8 mouse cellular contexts compared by ENCODE assay signal in the genomic region with DNA sequence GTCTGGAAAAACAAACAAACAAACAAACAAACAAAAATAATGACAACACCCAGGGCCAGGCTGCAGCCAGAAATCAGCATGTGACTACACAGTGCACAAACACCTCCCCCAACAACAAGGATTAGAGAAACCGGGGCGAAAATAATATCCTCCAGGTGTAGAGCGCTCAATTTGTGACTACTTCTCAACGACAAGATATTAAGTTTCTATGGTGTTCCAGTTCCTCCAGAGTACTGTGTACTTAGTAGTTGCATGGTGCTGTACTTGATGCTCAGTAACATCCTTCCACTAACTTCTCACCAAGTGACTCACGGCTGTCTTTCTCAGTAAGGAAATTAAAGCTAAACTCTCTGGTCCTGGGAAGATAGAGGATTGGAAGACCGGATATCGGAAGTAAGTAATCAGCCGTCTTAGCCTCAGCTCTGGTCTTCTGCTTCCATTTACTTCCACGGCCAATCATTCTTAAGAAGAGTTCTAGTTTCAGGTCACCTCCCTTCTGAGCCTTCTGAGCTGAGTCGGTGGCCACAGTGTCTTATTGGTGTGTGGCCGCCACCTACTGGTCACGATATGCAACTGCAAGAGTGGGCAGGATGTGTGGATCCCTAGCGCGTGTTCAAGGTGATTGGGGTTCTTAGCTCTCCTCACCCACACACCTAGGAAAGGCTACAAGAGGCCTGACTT. TPM values are rescaled to one million over a fixed set of nuclear protein-coding genes. Genes with fewer than 3 reads are reported as not detected.
DNase-seq lines count a peak whose midpoint lies in the region; ATAC-seq and TF ChIP-seq lines count a peak whose summit lies in the region.

No protein-coding gene starts in this region.

- H3K27ac ChIP-seq in forebrain, embryonic 16.5 days (ENCODE audit: low read length) = no peak overlapping the region
- no peak overlapping the region for H3K27ac ChIP-seq in layer of hippocampus, adult 2 months

- H3K4me2 ChIP-seq in forebrain, embryonic 16.5 days (ENCODE audit: low read length) = no peak overlapping the region

- H3K27me3 ChIP-seq in G1E (ENCODE audit: insufficient read depth, low read length) = no peaks in the 10 kb centered on the region
- H3K27me3 ChIP-seq in forebrain, embryonic 16.5 days (replicated peaks; ENCODE audit: control insufficient read depth, insufficient read depth, low read length) = 0 out of 2 replicates have a peak, but pooled peaks cover 2% of the 10 kb centered on the region

- peak; percentile 73 for DNase-seq in G1E (ENCODE audit: low spot score)
- peak; percentile 73 to 80 for DNase-seq in cerebellum, adult 18-20 months
- peak; percentile 76 to 77 for DNase-seq in heart, postnatal 36 days
- DNase-seq in layer of hippocampus, adult 2 months (ENCODE audit: low spot score in 2 of 2) = peak; percentile 73 to 80
- peak; percentile 64 for DNase-seq in lung, adult 2 months
- peak; percentile 71 for DNase-seq in testis, postnatal 14 days (ENCODE audit: low spot score)

- TF ChIP-seq POLR2A in lung, adult 2 months (IDR thresholded peaks at IDR 0.05; ENCODE audit: borderline replicate concordance, extremely low read depth, low read depth, low read length) = no peak

- TF ChIP-seq CTCF in G1E (IDR thresholded peaks at IDR 0.05; ENCODE audit: low read depth, low read length) = peak; percentile 100
- TF ChIP-seq CTCF in layer of hippocampus, adult 2 months (conservative IDR thresholded peaks at IDR 0.05) = peak; percentile 100; the same call in 1 of the 2 replicates
- peak; percentile 99 for TF ChIP-seq CTCF in lung, adult 2 months (IDR thresholded peaks at IDR 0.05; ENCODE audit: insufficient read depth, low read length)

- peak; percentile 84 for ATAC-seq in G1E (ENCODE audit: extremely low read depth, insufficient number of reproducible peaks, low FRiP score, poor library complexity, severe bottlenecking)
- peak; percentile 91 for ATAC-seq in forebrain, embryonic 16.5 days
- ATAC-seq in neutrophil, adult 5-6 weeks (ENCODE audit: extremely low read depth, insufficient number of reproducible peaks, low FRiP score, poor library complexity, severe bottlenecking) = peak; percentile 96

- intact Hi-C loops in heart, postnatal 36 days (cut with DNase I) = loop anchor here (1.0 to 10.0 kb wide), 3 partner anchors 66 to 543 kb away; no protein-coding TSS in a partner anchor

- peak overlapping the region; percentile 44 for H3K4me3 ChIP-seq in G1E (ENCODE audit: low read depth, low read length)
- H3K4me3 ChIP-seq in forebrain, embryonic 16.5 days (replicated peaks; ENCODE audit: low read length) = no peak overlapping the region
- H3K4me3 ChIP-seq in layer of hippocampus, adult 2 months = no peak overlapping the region
- H3K4me3 ChIP-seq in lung, adult 2 months (replicated peaks; ENCODE audit: extremely low read depth, low read depth, low read length) = no peak overlapping the region

- H3K4me1 ChIP-seq in G1E (ENCODE audit: insufficient read depth, low read depth, low read length) = peaks cover 46% of the 10 kb centered on the region
- no peaks in the 10 kb centered on the region for H3K4me1 ChIP-seq in forebrain, embryonic 16.5 days (replicated peaks; ENCODE audit: control insufficient read depth, insufficient read depth, low read length)
- no peaks in the 10 kb centered on the region for H3K4me1 ChIP-seq in lung, adult 2 months (ENCODE audit: control insufficient read depth, insufficient read depth, low read length)

- H3K9me3 ChIP-seq in G1E (replicated peaks) = peaks cover 2% of the 10 kb centered on the region; the same call in 1 of the 2 replicates
- H3K9me3 ChIP-seq in forebrain, embryonic 16.5 days (ENCODE audit: control insufficient read depth, low read length) = no peaks in the 10 kb centered on the region

- H3K9ac ChIP-seq in forebrain, embryonic 16.5 days (replicated peaks; ENCODE audit: low read depth, low read length) = no peak overlapping the region

- H3K36me3 ChIP-seq in G1E (replicated peaks) = no peaks in the 10 kb centered on the region
- no peaks in the 10 kb centered on the region for H3K36me3 ChIP-seq in forebrain, embryonic 16.5 days (ENCODE audit: control insufficient read depth, insufficient read depth)

- 33% methylated on average over 14 of the region's 14 CpGs for WGBS in forebrain, embryonic 16.5 days
- WGBS in lung, adult 2 months = 32% methylated on average over 14 of the region's 14 CpGs

RNA-seq across cellular contexts. Expression of a gene that starts 19.9 kb away (rescaled TPM):
- total RNA-seq in G1E (2014; fragmentation: Nextera tagmentation) (not detected in 2 replicates), G1E (2017) (0.16 TPM in 1 of 2 replicates, not detected in the other)
- polyA plus RNA-seq in G1E (2012) = not detected in 2 replicates
- 1.8 and 1.9 TPM in 2 replicates for polyA plus RNA-seq in forebrain, embryonic 16.5 days (2015; fragmentation: Nextera tagmentation; extraction: Ambion mirVana)
- total RNA-seq in heart, postnatal 36 days (2021) = under 1 TPM; 0.35 to 0.56 TPM
- total RNA-seq in layer of hippocampus, adult 2 months (2021) = 10 to 100 TPM; 35.2 to 39.5 TPM
- polyA plus RNA-seq in lung, adult 2 months (2012; rRNA removed) = 10.9 and 11.8 TPM in 2 replicates
- 1.7 and 2.5 TPM in 2 replicates for total RNA-seq in neutrophil, adult 5-6 weeks (2017)

Comparison
In these comparisons a context has a peak if more than half of its experiments do, and no peak if none do; other contexts are left out.
1. RNA of a gene that starts 19.9 kb away (total RNA-seq): 35.2 to 39.5 TPM in layer of hippocampus, adult 2 months; 1.7 to 2.5 TPM in neutrophil, adult 5-6 weeks, 0.35 to 0.56 TPM in heart, postnatal 36 days and 0.16 TPM in G1E; every median in the first group is over 10 times any median in the second.
2. Peak in every context shown above with its lines, with median percentiles within 50 percentile points of each other: ATAC-seq, DNase-seq and CTCF ChIP-seq.